Mouse (Mus musculus) embryonic fibroblast, embryonic 13.5 days (primary cell): ENCODE results near the gene Ppp2r5b.

Experiments
- CTCF ChIP-seq: IDR thresholded peaks from 2 replicates; pipeline ENCODE4 v1.5.1; 2011; ENCODE audit warnings: mild to moderate bottlenecking, control low read depth, low read length, moderate library complexity, borderline replicate concordance; ENCODE audit not compliant: insufficient read depth
- POLR2A ChIP-seq: IDR thresholded peaks from 2 replicates; pipeline ENCODE4 v1.6.1; 2011; ENCODE audit warnings: low read depth, mild to moderate bottlenecking, control low read depth, low read length, moderate library complexity

DNA sequence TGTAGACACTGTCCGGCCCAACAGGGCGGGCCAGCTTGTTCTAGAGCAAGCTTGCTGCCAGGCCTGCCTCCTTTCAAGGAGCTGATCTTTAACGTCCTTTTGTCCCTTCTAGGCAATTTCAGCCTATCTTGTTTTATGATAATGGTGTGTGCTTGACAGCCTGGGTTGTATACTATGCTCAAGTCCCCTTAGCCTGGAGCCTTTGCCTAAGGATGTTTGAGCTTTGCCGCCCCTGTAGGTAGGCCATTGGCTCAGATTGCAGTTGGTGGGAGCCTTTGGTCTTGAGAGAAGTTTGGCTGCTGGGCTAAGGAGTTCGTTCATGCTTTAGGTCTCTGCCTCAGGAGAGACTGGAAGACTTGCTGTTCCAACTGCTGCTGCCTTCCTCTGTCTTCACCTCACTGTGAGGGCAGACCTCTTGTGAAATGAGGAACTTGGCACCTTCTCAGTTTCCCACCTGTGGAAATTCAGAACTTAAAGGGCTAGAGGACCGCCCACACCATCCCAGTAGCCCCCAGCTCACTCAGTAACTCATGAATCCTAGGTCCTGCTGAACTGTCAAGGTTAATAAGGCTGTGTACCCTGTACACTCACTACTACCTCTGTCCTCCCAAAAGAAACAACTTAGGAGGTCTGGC, 42.9 kb upstream of the Ppp2r5b start:
- TF ChIP-seq POLR2A (no peak; the same call in 1 of the 2 replicates), CTCF (no peak)
